Mouse (Mus musculus) mouse embryonic stem cell (cell line): ENCODE results near the gene Gm4131.

Experiments used
- in situ Hi-C, 2 experiments: fragments of 300-500 bp; cut with MboI; formaldehyde crosslinking; loops; 1 replicate in 1 of 2; 3 replicates in 1 of 2; pipeline ENCODE4 v1.14.3; 2019 to 2020; ENCODE audit warnings: low sequenced_read_pairs in 2 of 2, low pct_unique_long_range_greater_than_20kb in 1 of 2, mixed read lengths in 1 of 2; ENCODE audit not compliant: unreplicated experiment in 1 of 2

Gm4131 gene

DNA sequence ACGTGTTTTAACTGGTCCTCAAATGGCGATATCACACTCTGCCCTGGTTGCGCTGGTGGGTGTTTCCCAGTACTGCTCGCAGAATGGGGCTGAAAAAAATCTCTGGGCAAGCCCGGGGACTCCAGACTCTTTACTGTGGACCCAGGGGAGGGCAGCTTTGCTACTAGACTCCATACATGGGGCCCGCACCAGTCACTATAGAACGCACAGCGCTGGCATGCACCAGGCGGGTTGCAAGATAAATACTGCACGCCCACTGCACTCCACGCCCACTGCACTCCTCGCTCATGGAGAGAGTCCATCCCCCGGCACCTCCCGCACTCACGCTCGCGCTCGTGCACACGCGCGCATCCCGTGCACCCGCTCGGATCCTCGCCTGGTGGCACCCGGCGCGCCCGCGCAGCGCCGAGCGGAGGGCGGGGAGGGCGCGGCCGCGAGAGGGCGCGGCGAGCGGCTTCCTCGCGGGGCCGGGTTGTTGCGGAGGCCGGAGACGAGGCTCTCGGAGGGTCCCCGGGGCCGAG lies 11.4 kb downstream of the Gm4131 start, which contains the start of gene Fam124a:
Gene Fam124a (plus strand): TSS at position 429 of the 521 bp plus-strand sequence.
- in situ Hi-C loops = no loop called here

DNA sequence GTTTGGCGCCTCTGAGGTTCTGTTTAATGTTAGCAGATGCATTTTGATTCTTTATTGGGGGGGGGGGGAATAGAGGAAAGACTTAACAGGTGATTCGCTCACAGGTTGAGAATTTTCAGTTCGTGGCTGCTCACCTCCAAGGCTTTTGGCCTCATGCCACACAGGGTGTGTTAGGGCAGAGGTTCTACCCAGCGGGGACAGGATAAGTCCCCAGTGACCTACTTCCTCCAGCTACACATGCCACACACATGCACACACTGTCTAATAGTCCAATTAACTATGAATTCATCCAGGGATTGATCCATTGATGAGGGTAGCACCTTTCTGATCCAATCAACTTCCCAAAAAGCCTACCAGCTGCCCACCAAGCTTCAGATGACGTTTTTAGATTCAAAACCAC lies 12.9 kb downstream of the Gm4131 start:
- in situ Hi-C loops = no loop called here

GRCm38 (mm10) chr14:62552771-62553170 lies 13.9 kb downstream of the Gm4131 start:
- in situ Hi-C loops = no loop called here

GRCm38 (mm10) chr14:62550121-62550520 lies 16.6 kb downstream of the Gm4131 start:
- in situ Hi-C loops = no loop called here

DNA sequence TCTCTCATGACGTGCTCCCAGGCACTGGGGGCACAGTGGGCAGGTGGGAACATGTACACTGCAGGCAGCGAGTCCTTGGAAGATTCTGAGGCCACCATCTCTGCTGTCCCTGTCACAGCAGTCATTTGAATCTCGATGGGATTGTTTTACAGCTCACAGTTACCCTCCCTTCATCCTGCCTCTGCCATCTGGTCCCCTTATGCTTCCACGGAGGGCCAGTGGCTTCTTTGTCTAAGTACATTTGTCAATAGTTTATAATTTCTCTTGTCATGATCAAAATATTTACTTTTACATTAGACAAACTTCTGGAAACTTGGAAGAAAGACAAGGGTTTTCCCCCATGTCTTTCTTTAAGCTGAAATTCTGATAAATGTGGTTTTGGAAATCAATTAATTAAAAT lies 20.0 kb downstream of the Gm4131 start:
- in situ Hi-C loops = no loop called here

GRCm38 (mm10) chr14:62546296-62546695 lies 20.4 kb downstream of the Gm4131 start:
- in situ Hi-C loops = no loop called here

GRCm38 (mm10) chr14:62541751-62542150 lies 25.0 kb downstream of the Gm4131 start:
- in situ Hi-C loops = no loop called here

DNA sequence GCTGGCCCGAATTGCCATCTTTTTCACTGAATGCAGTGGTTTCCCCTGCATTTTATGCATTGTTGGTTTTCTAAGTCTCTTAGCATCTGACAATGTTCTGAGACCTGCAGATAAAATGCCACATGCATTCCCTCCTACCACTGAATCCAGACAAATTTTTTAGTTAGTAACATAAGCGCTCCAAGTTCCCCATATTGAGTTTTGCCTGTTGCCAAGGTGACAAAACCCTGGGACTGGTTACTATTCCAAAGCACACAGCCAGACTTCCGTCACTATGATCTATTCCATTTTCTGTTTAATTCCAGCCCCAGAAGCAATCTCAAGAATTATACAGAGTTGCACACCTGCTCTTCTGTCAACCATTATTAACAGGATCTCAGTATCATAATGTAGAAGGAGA lies 26.9 kb downstream of the Gm4131 start:
- in situ Hi-C loops = no loop called here

DNA sequence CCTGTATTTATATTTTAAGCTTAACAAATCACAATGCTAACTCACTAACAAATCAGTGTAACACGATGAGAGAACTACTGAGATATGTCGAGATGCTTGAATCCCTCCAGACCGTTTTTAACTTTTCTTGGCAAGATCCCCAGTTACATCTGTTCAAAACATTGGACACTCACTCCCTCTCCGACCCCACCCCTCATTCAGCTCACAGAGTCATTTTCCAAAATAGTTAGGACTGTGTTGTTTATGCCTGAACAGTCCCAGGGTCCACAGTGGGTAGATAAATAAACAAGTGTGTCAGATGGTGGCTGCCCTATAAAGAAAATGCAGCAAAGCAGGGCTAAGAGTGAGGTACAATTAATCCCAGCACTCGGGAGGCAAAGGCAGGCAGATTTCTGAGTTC lies 29.7 kb downstream of the Gm4131 start:
- in situ Hi-C loops = no loop called here

- in situ Hi-C loops = no loop called here
Observed at GRCm38 (mm10) chr14:62536127-62536526, 30.6 kb downstream of the Gm4131 start.

- in situ Hi-C loops = no loop called here
Observed at GRCm38 (mm10) chr14:62530951-62531350, 35.8 kb downstream of the Gm4131 start.

GRCm38 (mm10) chr14:62512845-62513244 lies 53.9 kb downstream of the Gm4131 start:
- in situ Hi-C loops = loop anchor here in 1 of 2 experiments (25.0 kb wide), 1 partner anchor 449 kb away; no protein-coding TSS in a partner anchor

DNA sequence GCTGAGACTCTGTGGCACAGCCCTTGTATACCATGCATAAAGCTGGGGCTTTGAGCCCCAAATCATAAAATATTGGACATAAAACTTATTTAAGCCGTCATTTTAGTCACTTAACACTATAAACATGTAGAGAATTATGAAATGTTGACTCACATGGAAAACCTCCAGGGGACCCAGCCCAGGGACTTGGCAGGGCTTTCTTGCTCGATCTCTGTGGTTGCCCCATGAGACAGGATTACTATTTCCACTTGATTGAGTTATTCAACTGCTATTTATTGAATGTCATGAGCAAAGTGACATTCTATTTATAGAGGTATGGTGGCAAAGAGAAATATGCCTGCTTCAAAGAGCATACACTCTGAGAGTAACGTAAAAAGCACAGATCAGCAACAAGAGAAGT lies 57.4 kb downstream of the Gm4131 start:
- in situ Hi-C loops = loop anchor here in 1 of 2 experiments (25.0 kb wide), 1 partner anchor 453 kb away; no protein-coding TSS in a partner anchor

- in situ Hi-C loops = loop anchor here in 1 of 2 experiments (25.0 kb wide), 1 partner anchor 456 kb away; no protein-coding TSS in a partner anchor
Observed at GRCm38 (mm10) chr14:62506261-62506660, 60.5 kb downstream of the Gm4131 start.

DNA sequence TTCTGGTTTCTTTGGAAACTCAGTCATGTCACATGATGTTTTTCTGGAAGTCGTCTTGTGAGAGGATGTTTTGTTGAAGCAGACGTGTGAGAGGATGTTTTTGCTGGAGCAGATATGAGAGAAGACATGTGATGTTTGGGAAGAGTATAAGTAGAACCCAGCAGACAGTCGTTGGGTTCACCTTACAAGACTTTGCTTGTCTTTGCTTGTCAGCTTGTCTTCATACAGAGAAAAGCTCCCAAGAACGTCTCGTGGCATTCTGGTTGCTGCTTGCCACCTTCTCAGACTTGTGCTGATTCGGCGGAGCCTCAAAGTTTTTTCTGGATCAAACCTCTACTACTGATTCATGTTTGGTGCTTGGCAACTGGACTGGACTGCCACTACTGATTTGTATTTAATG lies 69.3 kb downstream of the Gm4131 start:
- in situ Hi-C loops = no loop called here

- in situ Hi-C loops = no loop called here
Observed at GRCm38 (mm10) chr14:62496501-62496900, 70.2 kb downstream of the Gm4131 start.

GRCm38 (mm10) chr14:62493456-62493855 lies 73.3 kb downstream of the Gm4131 start:
- in situ Hi-C loops = no loop called here

DNA sequence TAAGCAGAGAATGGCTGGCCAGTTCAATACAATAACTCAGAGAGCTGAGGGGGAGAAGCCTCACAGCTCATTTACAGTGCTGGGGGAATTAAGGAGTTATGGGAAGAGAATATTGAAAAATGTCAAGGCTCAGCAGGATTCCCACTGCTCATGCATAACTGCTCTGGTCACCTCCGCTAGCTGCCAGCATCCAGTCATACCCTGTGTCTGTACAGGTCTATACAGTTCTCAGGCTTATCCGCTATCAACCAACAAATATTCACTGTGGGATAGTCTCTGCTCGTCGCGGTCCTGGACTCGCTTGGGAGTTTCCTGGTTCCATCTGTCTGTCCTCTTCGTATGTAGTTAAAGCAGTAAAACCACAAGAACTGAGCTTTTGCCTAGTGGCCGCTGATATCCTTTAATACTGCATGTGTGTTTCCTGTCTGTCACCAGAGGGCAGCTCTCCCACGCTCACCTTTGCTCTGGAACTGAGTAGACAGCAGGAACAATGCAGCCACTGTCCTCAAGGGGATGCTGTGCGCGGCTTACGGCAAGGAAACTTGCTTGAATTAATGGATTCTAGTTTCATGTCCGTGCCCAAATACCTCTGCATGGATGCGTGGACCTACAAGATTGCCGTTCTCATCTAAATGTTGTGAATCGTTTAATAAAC lies 74.4 kb downstream of the Gm4131 start:
- in situ Hi-C loops = no loop called here

- in situ Hi-C loops = no loop called here
Observed at GRCm38 (mm10) chr14:62488270-62488669, 78.5 kb downstream of the Gm4131 start.

GRCm38 (mm10) chr14:62481381-62481780 lies 85.3 kb downstream of the Gm4131 start:
- in situ Hi-C loops = no loop called here
